Mouse (Mus musculus): ENCODE measurements around the gene Mllt3. TPM values are rescaled to one million over a fixed set of nuclear protein-coding genes. Genes with fewer than 3 reads are reported as not detected.
A peak's percentile ranks its signal among the peaks of the same experiment; 100 is the strongest.

The Mllt3 gene
- polyA plus RNA-seq, 1 experiment from 2014 or later, result 110 TPM

GRCm38 (mm10) chr4:87737201-87737806 lies 295.9 kb downstream of the Mllt3 start:
- no peak overlapping the region for H3K27ac ChIP-seq
- H3K4me2 ChIP-seq, result no peak overlapping the region
- no peak overlapping the region for H3K4me3 ChIP-seq
- no peak for ATAC-seq (ENCODE audit: low FRiP score)
- 88% methylated on average over 6 of the region's 6 CpGs for WGBS
- no peaks in the 10 kb centered on the region for H3K9me3 ChIP-seq
- peaks cover 13% of the 10 kb centered on the region for H3K4me1 ChIP-seq (replicated peaks)
- H3K9ac ChIP-seq, result no peak overlapping the region
- no peaks in the 10 kb centered on the region for H3K36me3 ChIP-seq
- no peaks in the 10 kb centered on the region for H3K27me3 ChIP-seq

DNA sequence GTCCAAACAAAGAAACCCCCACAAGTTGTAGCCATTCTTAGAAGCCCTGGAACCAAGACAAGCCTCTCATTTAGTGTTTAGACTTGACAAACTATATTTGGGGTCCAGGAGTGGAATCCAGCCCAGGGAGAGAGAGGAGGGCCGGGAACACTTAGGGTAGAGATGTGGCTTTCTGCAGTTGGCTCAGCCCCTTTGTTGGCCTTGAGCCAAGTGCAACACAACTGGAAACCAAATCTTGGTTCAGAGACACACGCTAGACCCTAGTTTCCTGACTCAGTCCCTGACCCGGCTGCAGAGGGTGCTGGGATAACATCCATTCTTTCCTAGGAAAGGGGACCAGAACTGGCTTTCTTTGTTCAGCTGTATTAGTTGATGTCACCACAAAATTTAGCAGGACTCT lies 296.4 kb downstream of the Mllt3 start:
- Histone ChIP-seq H3K9ac (no peak overlapping the region), H3K36me3 (no peaks in the 10 kb centered on the region), H3K4me3 (no peak overlapping the region), H3K4me1 (replicated peaks) (peaks cover 13% of the 10 kb centered on the region), H3K27me3 (no peaks in the 10 kb centered on the region), H3K27ac (no peak overlapping the region), H3K4me2 (no peak overlapping the region), H3K9me3 (no peaks in the 10 kb centered on the region)
- WGBS, result 58% methylated on average over 3 of the region's 3 CpGs
- no peak for ATAC-seq (ENCODE audit: low FRiP score)

GRCm38 (mm10) chr4:87731118-87731672 lies 302.0 kb downstream of the Mllt3 start:
- Histone ChIP-seq H3K9me3 (no peaks in the 10 kb centered on the region), H3K9ac (no peak overlapping the region), H3K36me3 (no peaks in the 10 kb centered on the region), H3K4me3 (no peak overlapping the region), H3K27me3 (no peaks in the 10 kb centered on the region), H3K4me1 (replicated peaks) (peaks cover 6% of the 10 kb centered on the region; the same call in 1 of the 2 replicates), H3K4me2 (no peak overlapping the region), H3K27ac (no peak overlapping the region)
- no peak for ATAC-seq (ENCODE audit: low FRiP score)
- 53% methylated on average over 5 of the region's 5 CpGs for WGBS

DNA sequence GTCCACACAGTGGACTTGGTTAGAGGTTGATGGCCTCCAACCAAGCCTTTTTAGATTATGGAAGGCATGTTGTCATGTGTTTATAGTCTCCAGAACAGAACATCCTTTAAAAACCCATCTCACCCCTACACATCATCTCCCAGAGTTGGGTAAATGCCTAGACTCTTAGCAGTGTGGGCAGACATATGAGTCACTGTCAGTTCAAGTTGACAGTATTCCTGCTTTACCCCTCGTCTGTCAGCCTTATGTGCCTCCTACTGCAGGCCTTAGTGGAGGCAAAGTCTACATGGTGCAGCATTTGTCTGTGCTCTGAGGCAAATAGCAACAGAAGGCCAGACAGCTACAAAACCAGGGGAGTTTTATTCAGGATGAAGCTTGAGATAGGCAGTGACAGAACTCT lies 304.6 kb downstream of the Mllt3 start:
- H3K4me3 ChIP-seq, result no peak overlapping the region
- H3K9ac ChIP-seq, result no peak overlapping the region
- 90% methylated on average over 1 of the region's 1 CpGs for WGBS
- no peaks in the 10 kb centered on the region for H3K9me3 ChIP-seq
- H3K36me3 ChIP-seq, result no peaks in the 10 kb centered on the region
- peaks cover 6% of the 10 kb centered on the region for H3K4me1 ChIP-seq (replicated peaks)
- no peak for ATAC-seq (ENCODE audit: low FRiP score)
- no peak overlapping the region for H3K27ac ChIP-seq
- H3K4me2 ChIP-seq, result no peak overlapping the region
- no peaks in the 10 kb centered on the region for H3K27me3 ChIP-seq

- H3K27me3 ChIP-seq, result no peaks in the 10 kb centered on the region
- H3K36me3 ChIP-seq, result no peaks in the 10 kb centered on the region
- H3K4me1 ChIP-seq (replicated peaks), result peaks cover 2% of the 10 kb centered on the region; the same call in 1 of the 2 replicates
- ATAC-seq (ENCODE audit: low FRiP score), result peak; percentile 63; the same call in 1 of the 2 replicates
- H3K4me2 ChIP-seq, result no peak overlapping the region
- no peak overlapping the region for H3K4me3 ChIP-seq
- H3K9me3 ChIP-seq, result no peaks in the 10 kb centered on the region
- H3K27ac ChIP-seq, result no peak overlapping the region
- no peak overlapping the region for H3K9ac ChIP-seq
- WGBS, result 43% methylated on average over 6 of the region's 6 CpGs
These were observed 309.7 kb downstream of the Mllt3 start for GRCm38 (mm10) chr4:87723448-87723847.

Other genes with a start within 250 kb of the Mllt3 start
- gene Focad, start 61.3 kb upstream of the Mllt3 start, polyA plus RNA-seq (2015; fragmentation: Nextera tagmentation; extraction: Ambion mirVana), result 10.2 and 11.2 TPM in 2 replicates

All from hindbrain, embryonic 13.5 days (tissue).